Mouse (Mus musculus) gastrocnemius, adult 2 months (tissue): Measurements from ENCODE around the gene 1700001L19Rik. TPM values are rescaled to one million over a fixed set of nuclear protein-coding genes. Genes with fewer than 3 reads are reported as not detected.
A peak's percentile ranks its signal among the peaks of the same experiment; 100 is the strongest.
"Not testable (repeated sequence)": the region's sequence is repeated elsewhere in the genome, so short reads cannot be mapped to it uniquely, and the experiment has no call there.

Source experiments
- DNase-seq: peaks from one replicate; pipeline ENCODE4 v3.0.0; 2022
- H3K27ac ChIP-seq: fragments of 200-600 bp; 2 replicates; pipeline ENCODE4 v1.8.1; 2022; ENCODE audit warnings: mild to moderate bottlenecking
- H3K4me3 ChIP-seq: fragments of 200-600 bp; 2 replicates; pipeline ENCODE4 v1.8.1; 2022; ENCODE audit warnings: mild to moderate bottlenecking, moderate library complexity
- CTCF ChIP-seq: fragments of 200-600 bp; IDR thresholded peaks from 2 replicates; pipeline ENCODE4 v1.8.1; 2022; ENCODE audit warnings: antibody characterized with exemption, mild to moderate bottlenecking, moderate library complexity
- intact Hi-C: fragments of 180-260 bp; cut with DNase I; formaldehyde crosslinking; loops from one replicate; pipeline ENCODE4 v1.15.1; 2025
- long read RNA-seq, 2 experiments: library from polyadenylated mRNA; stranded (forward); transcript quantifications; one replicate each; pipeline ENCODE4 v2.0.0; 2021
- total RNA-seq, 2 experiments: library from RNA; stranded (reverse); gene quantifications; 2 replicates each; pipeline ENCODE4 v1.2.3; 2021

The 1700001L19Rik gene
- total RNA-seq = not detected
- long read RNA-seq, experiment 1 = 0 reads
- long read RNA-seq, experiment 2 = 0 reads

DNA sequence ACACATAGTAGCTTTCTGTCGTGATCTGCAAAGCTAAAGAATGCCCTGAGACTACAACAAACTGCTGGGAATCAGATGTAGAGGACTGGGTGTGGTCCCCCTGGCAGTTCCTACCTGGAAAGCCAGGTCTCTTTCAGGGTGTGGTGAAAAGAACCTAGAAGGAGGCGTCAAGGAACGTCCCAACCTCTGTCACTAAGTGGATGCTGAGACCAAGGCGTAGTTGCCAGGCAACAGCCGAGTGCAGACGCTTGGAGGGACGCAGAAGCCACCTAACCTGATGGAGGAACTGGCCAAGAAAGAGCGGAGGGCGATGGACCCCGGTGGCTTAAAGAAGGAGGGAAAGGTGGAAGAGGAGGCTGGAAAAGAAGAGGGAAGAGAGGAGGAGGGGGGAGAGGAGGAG lies at the start of gene 1700001L19Rik:
TSS of gene 1700001L19Rik (plus strand) at position 223 of the 400 bp plus-strand sequence.
- Histone ChIP-seq H3K4me3 (no peak within 1 kb of the TSS), H3K27ac (no peak within 1 kb of the TSS)
- intact Hi-C loops = no loop called here
- no peak for TF ChIP-seq CTCF
- no peak for DNase-seq

DNA sequence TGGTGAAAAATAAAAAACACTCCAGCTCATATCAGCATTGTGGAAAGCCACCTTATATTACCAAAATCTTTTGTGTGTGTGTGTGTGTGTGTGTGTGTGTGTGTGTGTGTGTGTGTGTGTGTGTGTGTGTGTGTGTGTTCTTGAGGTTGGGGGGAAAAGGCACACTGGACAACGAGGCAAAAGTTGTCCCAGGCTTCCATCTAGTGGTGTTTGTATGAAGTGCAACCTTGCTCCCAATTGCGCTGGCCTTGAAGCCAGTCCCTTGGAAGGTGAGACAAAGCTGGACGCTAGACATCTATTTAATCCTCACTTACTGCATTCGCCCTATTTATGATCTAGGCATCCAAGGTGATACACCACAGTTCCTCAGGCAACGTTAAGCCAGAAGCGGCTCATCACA lies 43.8 kb upstream of the 1700001L19Rik start:
- peak; percentile 37 for TF ChIP-seq CTCF
- DNase-seq, H3K4me3 ChIP-seq: not testable (repeated sequence)

DNA sequence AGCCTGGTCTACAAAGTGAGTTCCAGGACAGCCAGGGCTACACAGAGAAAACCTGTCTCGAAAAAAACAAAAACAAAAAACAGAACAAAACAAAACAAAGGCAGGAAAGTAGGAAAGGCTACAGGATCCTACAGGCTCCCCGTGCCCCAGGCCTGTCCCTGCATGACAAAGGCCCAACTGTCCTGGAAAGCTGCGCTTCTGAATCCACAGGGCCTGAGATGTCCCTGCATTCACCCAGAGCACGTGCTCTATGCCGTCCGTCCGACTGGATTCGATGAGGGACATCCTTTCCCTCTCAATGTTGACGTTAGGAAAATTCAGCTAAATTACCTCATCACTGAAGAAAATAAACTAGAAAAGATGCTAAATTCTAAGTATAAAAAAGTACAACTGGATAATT lies 29.1 kb upstream of the 1700001L19Rik start:
- intact Hi-C loops = no loop called here
- TF ChIP-seq CTCF = no peak
- no peak for DNase-seq
- Histone ChIP-seq H3K4me3 (no peak overlapping the region), H3K27ac (no peak overlapping the region)

More for the DNA sequence above, 43.8 kb upstream of the 1700001L19Rik start:
- intact Hi-C loops, H3K27ac ChIP-seq: not testable (repeated sequence)

DNA sequence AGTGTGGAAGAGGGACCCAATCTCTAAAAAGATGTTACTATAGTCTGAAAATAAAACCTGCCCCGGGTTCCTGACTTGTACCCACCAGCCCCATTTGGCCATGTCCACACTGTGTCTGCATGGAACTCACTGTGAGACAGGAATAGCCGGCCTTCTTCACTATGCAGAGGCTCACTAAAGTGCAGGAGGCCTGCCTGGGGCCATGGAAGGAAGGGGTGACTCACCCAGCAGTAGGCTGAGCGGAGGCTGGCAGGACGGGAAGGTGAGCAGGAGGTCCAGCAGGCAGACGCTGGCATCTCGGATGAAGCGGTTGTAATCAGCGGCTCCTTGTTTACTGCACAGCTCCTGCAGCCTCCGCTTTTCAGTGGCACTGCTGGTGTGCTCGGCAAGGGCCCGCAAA lies 28.7 kb upstream of the 1700001L19Rik start:
- H3K4me3 ChIP-seq = no peak overlapping the region
- no peak for TF ChIP-seq CTCF
- DNase-seq = no peak
- H3K27ac ChIP-seq = no peak overlapping the region
- intact Hi-C loops = no loop called here

DNA sequence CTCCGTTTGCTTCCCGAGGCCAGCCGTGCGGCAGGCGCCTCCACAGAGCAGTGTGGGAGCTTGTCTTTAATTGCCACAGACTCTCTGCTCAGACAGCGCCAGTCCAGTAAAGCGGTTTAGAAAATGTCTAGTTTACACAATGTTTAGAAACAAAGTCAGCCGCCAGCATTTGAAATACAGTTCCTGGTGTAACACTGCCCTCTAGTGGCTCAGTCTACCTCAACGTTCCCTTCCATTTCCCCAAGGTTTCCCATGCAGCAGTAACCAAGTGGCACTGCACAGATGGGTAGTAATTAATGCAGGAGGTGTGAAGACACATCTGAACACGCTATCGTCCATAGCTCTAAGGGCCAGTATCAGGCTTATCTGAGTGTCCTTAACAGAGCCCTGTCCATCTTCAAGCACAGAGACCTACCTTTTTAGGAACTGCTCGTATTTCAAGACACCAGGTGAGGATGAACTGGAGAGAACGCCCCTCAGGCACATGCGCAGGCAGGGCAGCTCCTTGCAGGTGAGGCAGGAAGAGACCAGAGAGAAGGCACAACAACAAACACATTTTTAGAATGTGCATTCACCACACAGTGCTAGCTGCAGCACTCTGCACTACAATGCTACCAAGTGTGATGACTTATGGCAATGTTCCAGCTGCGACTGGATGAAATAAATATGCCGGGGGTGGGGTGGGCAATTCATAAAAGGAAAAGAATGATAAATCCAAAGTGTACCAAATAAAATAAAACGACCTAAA lies 27.5 kb upstream of the 1700001L19Rik start:
- no peak for DNase-seq
- TF ChIP-seq CTCF = peak; percentile 81
- intact Hi-C loops = no loop called here
- no peak overlapping the region for H3K4me3 ChIP-seq
- no peak overlapping the region for H3K27ac ChIP-seq

DNA sequence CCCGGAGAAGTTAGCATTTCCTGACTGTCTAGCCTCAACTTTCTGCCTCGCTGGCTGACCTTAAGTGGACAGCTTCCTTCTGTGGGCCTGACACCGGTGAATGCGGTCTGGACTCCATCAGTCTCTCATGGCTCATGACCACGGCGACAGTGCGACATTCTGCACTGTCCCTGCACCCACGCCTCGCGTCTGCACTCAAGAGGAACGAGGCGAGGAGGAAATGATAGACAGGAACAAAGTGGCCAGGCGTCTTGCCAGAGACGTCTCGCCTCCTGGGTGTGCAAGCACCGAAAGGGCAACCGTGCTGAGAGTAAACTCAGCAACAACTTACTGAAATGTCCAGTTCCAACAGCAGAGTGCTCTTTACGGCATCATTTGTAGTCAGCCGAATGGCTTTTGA lies 25.0 kb upstream of the 1700001L19Rik start:
- TF ChIP-seq CTCF = no peak
- no peak for DNase-seq
- intact Hi-C loops = no loop called here
- peak overlapping the region; percentile 41; the same call in 1 of the 2 replicates for H3K27ac ChIP-seq
- no peak overlapping the region for H3K4me3 ChIP-seq

DNA sequence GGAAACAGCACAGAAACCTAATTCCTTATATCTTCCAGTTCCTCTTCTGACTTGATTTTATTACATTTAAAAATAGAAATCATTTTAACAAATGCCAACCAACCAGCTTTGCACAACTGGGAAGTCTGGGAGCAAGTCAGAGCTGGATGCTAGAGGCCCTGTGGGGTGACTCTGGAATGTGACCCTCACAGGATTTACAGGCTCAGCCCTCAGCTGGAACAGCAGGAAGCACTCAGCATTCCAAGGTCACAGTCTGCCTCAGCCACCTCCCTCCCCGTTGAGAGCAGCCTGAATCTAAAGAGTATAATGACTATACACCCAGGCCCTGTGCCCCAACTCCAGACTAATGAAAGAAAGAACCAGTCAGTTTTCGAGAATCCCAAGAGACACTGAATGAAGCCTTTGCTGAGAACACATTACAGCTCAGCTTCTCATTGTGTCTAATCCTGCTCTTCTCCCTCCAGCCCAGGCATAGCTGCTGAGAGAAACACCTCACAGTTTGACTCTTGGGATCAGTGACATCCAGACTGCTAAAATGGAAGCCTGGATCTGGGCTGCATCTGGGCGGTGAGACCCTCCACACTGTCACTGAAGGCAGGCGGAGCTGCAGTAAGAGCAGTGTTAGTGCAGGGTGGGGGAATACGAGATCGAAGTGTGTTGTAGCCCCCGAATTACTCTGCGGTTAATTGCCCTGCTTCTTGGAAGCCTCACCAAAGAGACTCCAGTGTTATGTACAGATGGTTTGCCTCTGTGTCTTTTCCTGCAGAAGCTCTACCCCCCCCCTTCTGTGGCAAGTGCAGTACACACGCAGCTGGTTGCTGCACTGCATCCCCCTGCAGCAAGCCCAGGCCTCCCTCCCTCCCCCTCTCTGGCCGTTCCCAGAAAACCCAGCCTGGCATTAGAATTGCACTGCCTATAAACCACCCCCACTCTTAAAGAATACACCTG lies 24.0 kb upstream of the 1700001L19Rik start:
- no peak for TF ChIP-seq CTCF
- Histone ChIP-seq H3K27ac (peak overlapping the region; percentile 41; the same call in 1 of the 2 replicates), H3K4me3 (no peak overlapping the region)
- DNase-seq = no peak
- intact Hi-C loops = no loop called here

DNA sequence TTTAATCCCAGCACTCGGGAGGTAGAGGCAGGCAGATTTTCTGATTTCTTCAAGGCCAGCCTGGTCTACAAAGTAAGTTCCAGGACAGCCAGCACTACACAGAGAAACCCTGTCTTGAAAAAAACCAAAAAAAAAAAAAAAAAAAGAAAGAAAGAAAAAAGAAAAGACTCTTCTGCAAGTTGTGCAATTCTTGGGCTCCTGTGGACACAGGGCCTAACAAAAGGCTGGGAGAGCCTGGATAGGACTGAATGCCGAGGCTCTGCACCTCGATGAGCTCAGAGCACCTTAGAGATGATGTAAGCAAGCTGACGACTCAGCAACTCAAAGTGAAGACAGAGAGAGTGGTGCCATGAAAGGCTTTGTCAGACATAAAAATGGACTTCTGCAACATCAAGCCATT lies 22.8 kb upstream of the 1700001L19Rik start:
- Histone ChIP-seq H3K27ac (no peak overlapping the region), H3K4me3 (no peak overlapping the region)
- intact Hi-C loops = no loop called here
- no peak for TF ChIP-seq CTCF
- DNase-seq = no peak

DNA sequence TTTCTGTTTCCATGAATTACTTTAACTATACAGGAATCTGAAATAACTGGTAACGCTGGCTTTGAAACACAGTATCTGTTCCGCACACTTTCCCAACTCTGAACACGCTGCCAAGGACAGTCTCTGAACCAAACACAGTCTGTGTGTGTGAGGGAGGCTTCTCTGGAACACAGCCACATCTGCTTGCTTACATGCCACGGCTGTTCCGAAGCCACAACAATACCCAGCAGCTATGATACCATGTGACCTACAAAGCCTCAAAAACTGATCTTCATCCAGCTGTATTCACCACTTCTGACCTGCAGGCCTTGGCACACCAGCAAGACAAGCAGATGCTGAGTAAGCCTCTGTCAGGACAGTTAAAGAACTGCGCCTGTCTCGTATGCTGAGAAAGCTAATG lies 19.3 kb upstream of the 1700001L19Rik start:
- no peak for DNase-seq
- intact Hi-C loops = no loop called here
- Histone ChIP-seq H3K27ac (no peak overlapping the region), H3K4me3 (no peak overlapping the region)
- no peak for TF ChIP-seq CTCF

DNA sequence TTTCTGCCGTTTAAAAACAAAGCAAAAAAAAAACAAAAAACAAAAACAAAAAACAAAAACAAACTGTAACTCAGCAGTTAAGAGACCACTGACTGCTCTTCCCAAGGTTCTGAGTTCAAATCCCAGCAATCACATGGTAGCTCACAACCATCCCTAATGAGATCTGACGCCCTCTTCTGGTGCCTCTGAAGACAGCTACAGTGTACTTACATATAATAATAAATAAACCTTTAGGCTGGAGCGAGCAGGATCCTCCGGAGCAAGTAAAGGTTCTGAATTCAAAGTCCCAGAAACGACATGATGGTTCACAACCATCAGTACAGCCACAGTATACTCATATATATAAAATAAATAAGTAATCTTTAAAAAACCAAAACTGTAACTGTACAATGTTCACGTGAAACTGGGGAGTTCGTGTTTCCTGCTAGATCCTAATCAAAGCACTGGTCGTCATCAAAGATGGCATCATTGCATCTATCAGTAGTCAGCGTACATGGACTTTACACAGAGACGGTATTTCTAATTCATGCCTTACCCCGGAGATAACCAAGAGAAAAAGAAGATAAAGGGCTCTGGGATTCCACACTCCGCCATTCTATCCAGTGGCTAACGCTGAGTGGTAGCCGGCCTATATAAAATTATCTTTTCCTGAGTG lies 16.0 kb upstream of the 1700001L19Rik start:
- Histone ChIP-seq H3K4me3 (peak overlapping the region; percentile 95), H3K27ac (peak overlapping the region; percentile 93)
- no peak for DNase-seq
- intact Hi-C loops = loop anchor here (5.0 to 10.0 kb wide), 2 partner anchors 424 to 1031 kb away; partner anchors contain the start of gene Srd5a1
- TF ChIP-seq CTCF = no peak; the same call in 1 of the 2 replicates

DNA sequence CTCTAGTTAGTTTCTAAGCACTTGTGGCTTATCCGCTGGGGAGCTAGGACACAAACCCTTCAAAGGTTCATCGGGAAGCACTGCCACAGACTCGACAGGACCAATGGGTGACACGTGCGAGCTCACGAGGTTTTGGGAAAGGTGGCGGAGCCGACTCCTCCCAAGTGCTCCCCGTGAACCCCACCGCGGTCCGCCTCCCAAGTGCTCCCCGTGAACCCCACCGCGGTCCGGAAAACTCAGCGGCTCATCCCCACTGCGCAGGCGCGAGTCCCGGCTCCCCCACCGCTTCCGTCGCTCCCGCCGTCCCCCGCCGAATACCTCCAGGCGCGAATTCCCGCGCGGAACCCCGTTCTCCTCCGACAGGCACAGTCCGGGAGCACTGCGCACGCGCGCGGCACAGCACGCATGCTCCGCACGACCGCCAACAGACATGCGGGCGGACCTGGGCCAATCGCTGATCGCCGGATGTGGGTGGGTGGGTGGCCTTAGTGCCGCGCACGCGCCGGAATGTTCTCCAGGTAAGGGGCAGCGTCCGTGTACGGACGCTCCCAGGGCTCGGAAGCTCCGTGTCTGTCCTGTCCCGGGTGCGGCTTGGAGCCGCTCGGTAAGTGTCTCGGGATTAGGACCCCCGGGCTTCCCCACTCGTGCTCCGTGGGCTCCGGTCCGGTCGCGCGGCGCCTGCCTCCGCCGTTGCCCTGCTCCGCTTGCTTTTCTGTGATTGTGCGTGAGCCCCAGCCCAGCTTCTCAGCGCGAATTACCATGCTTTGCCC lies 15.3 kb upstream of the 1700001L19Rik start, which contains the start of the genes Mtrr and Fastkd3:
TSS of gene Mtrr (minus strand) at position 403 of the 770 bp plus-strand sequence.
TSS of gene Fastkd3 (plus strand) at position 488 of the 770 bp plus-strand sequence.
- TF ChIP-seq CTCF = no peak
- Histone ChIP-seq H3K27ac (peak within 1 kb of the TSS; percentile 93), H3K4me3 (peak within 1 kb of the TSS; percentile 95)
- peak; percentile 99 for DNase-seq
- intact Hi-C loops = loop anchor here (5.0 to 10.0 kb wide), 2 partner anchors 423 to 1030 kb away; partner anchors contain the start of gene Srd5a1
